Mouse (Mus musculus): Measurements from ENCODE around the gene Omp. TPM values are rescaled to one million over a fixed set of nuclear protein-coding genes. Genes with fewer than 3 reads are reported as not detected.

Gene Omp
- polyA plus RNA-seq, 1 experiment from 2014 or later = 2.1 TPM

DNA sequence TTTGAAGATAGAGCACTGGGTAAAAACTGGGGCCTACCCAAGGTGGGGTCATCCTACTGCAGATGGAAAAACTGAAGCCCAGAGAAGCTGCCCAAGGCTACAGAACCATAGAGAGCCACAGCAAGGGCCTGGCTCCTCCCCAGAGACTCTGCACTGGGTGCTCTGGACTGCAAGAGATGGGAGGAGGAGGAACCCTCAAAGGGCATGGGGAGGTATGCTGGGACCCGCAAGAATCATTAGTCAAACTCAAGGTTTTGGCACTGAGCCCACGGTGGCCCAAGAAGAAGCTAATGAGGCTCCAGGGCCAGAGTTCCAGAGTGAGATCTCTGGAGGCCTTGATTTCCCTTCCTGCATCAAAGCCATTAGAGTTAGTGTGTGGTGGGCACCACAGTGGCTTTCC, 7.3 kb downstream of the Omp start:
- Histone ChIP-seq H3K9ac (ENCODE audit: low read length) (no peak overlapping the region), H3K36me3 (ENCODE audit: control insufficient read depth, insufficient read depth, low read length) (no peaks in the 10 kb centered on the region), H3K9me3 (replicated peaks; ENCODE audit: control insufficient read depth, low read length) (no peaks in the 10 kb centered on the region), H3K4me3 (replicated peaks; ENCODE audit: low read length) (no peak overlapping the region), H3K27ac (ENCODE audit: low read length) (no peak overlapping the region), H3K27me3 (ENCODE audit: control insufficient read depth, insufficient read depth, low read length) (no peaks in the 10 kb centered on the region), H3K4me2 (ENCODE audit: low read depth, low read length) (no peak overlapping the region), H3K4me1 (ENCODE audit: control insufficient read depth, insufficient read depth, low read length) (peaks cover 9% of the 10 kb centered on the region)
- ATAC-seq (ENCODE audit: insufficient read depth, low FRiP score) = 0 out of 2 replicates have a peak, but pooled peaks have one; percentile 12
- 36% methylated on average over 2 of the region's 2 CpGs for WGBS

DNA sequence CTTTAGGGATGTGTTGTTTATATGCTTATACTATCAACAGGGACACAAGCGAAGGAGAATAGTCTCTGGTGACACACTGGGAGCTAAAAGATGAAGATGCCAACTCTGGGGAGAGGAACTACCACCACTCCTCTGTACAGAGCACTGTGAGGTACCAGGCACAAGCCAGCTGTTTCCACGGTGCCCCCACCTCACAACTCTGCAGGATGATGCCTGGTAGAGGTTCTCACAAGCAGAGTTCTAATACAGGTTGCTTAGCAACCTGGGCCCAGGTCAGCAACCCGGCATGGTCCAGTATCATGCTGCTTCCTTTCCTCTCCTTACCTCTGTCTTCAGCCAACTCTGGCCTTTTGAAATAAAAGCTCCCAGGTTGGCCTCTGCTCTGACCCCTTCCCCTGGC, 7.7 kb downstream of the Omp start:
- H3K4me3 ChIP-seq (replicated peaks; ENCODE audit: low read length) = no peak overlapping the region

DNA sequence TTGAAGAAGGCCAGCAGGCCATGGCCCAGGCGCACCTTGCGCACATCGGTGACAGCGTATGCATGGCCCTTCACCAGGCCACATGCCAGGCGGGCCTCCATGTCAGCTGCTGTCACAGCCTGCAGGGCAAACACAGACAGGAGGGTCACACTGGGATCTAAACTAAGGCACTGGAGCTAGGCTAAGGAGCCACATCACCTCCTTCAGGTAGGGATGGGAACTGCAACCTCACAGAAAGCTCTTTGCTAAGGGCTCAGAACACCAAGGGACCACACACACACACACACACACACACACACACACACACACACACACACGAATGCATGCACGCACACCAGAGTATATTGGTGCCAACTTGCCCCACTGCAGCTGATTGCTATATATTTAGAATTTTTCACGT, 13.6 kb downstream of the Omp start:
- H3K4me3 ChIP-seq (replicated peaks; ENCODE audit: low read length) = no peak overlapping the region
- no peak overlapping the region for H3K4me2 ChIP-seq (ENCODE audit: low read depth, low read length)
- no peaks in the 10 kb centered on the region for H3K4me1 ChIP-seq (ENCODE audit: control insufficient read depth, insufficient read depth, low read length)
- no peaks in the 10 kb centered on the region for H3K36me3 ChIP-seq (ENCODE audit: control insufficient read depth, insufficient read depth, low read length)
- H3K27me3 ChIP-seq (ENCODE audit: control insufficient read depth, insufficient read depth, low read length) = no peaks in the 10 kb centered on the region
- 89% methylated on average over 8 of the region's 8 CpGs for WGBS
- H3K9ac ChIP-seq (ENCODE audit: low read length) = no peak overlapping the region
- no peak overlapping the region for H3K27ac ChIP-seq (ENCODE audit: low read length)
- no peak for ATAC-seq (ENCODE audit: insufficient read depth, low FRiP score)
- H3K9me3 ChIP-seq (replicated peaks; ENCODE audit: control insufficient read depth, low read length) = no peaks in the 10 kb centered on the region

More for the DNA sequence above, 7.7 kb downstream of the Omp start:
- Histone ChIP-seq H3K27ac (ENCODE audit: low read length) (no peak overlapping the region), H3K4me2 (ENCODE audit: low read depth, low read length) (no peak overlapping the region), H3K9me3 (replicated peaks; ENCODE audit: control insufficient read depth, low read length) (no peaks in the 10 kb centered on the region), H3K36me3 (ENCODE audit: control insufficient read depth, insufficient read depth, low read length) (no peaks in the 10 kb centered on the region), H3K4me1 (ENCODE audit: control insufficient read depth, insufficient read depth, low read length) (peaks cover 9% of the 10 kb centered on the region), H3K9ac (ENCODE audit: low read length) (no peak overlapping the region), H3K27me3 (ENCODE audit: control insufficient read depth, insufficient read depth, low read length) (no peaks in the 10 kb centered on the region)
- WGBS = 56% methylated on average over 3 of the region's 3 CpGs
- no peak; the same call in 1 of the 2 replicates for ATAC-seq (ENCODE audit: insufficient read depth, low FRiP score)

DNA sequence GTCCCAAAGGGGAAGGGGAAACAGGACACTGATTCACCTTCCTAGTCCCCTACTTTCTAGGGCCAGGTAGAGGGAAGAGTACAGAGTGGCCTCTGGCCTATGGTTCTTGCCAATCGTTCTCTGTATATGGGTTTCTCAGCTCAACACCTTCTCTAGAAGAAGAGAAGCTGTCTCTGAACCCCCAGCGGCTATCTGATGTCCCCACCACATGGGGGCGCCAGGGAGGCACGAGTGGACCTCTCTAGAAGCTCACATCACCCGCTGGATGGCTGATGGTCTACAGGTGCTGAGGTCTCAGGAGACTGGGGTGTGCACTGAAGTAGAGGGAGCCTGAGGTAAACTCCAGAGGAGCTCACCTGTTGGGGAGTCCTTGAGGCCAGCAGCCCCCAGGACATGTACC, 19.8 kb downstream of the Omp start:
- 35% methylated on average over 5 of the region's 5 CpGs for WGBS
- no peaks in the 10 kb centered on the region for H3K36me3 ChIP-seq (ENCODE audit: control insufficient read depth, insufficient read depth, low read length)

DNA sequence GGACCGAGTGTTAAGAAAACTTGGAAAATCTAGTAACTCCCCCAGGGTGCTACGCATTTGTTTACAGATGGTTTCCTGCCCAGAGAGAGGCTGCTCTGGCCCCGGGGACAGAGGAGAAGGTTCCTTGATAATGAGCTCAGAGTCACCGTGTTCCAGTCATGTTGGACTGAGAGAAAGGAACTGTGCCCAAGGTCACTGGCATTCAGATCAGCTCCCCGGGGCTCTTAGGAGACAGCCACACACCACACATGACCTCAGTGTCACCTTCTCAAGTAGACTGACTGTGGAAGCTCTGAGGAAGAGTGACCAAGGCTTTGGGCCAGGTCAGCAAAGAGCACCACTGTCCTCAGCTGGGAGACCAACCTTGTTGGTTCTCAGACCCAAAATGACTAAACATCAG, 20.6 kb downstream of the Omp start:
- Histone ChIP-seq H3K27ac (ENCODE audit: low read length) (no peak overlapping the region), H3K36me3 (ENCODE audit: control insufficient read depth, insufficient read depth, low read length) (no peaks in the 10 kb centered on the region), H3K9ac (ENCODE audit: low read length) (no peak overlapping the region), H3K27me3 (ENCODE audit: control insufficient read depth, insufficient read depth, low read length) (no peaks in the 10 kb centered on the region), H3K4me2 (ENCODE audit: low read depth, low read length) (no peak overlapping the region), H3K9me3 (replicated peaks; ENCODE audit: control insufficient read depth, low read length) (no peaks in the 10 kb centered on the region), H3K4me1 (ENCODE audit: control insufficient read depth, insufficient read depth, low read length) (0 out of 2 replicates have a peak, but pooled peaks cover 2% of the 10 kb centered on the region), H3K4me3 (replicated peaks; ENCODE audit: low read length) (no peak overlapping the region)
- no peak for ATAC-seq (ENCODE audit: insufficient read depth, low FRiP score)
- 38% methylated on average over 5 of the region's 5 CpGs for WGBS

More for the DNA sequence above, 19.8 kb downstream of the Omp start:
- Histone ChIP-seq H3K9me3 (replicated peaks; ENCODE audit: control insufficient read depth, low read length) (no peaks in the 10 kb centered on the region), H3K9ac (ENCODE audit: low read length) (no peak overlapping the region), H3K4me3 (replicated peaks; ENCODE audit: low read length) (no peak overlapping the region), H3K4me2 (ENCODE audit: low read depth, low read length) (no peak overlapping the region), H3K27ac (ENCODE audit: low read length) (no peak overlapping the region), H3K27me3 (ENCODE audit: control insufficient read depth, insufficient read depth, low read length) (no peaks in the 10 kb centered on the region), H3K4me1 (ENCODE audit: control insufficient read depth, insufficient read depth, low read length) (0 out of 2 replicates have a peak, but pooled peaks cover 1% of the 10 kb centered on the region)
- ATAC-seq (ENCODE audit: insufficient read depth, low FRiP score) = no peak

DNA sequence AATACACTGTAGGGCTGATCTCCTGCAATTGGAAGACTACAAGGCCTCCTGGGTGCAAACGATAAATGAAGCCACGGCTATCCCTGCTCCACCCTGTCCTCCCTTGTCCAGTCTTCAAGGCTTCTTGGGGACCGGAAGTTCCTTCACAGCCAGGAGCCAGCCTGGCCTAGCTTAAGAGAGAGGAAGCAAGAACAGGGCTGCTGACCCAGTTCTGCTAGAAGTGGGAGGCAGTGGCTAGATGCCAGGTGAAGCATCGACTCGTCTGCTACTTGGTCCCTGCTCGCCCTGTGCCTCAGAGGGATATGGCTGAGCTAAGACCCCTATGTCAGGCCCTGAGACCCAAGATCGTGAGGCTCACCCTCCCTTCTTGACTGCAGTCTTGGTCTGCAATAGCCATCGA, 23.6 kb downstream of the Omp start:
- H3K9ac ChIP-seq (ENCODE audit: low read length) = no peak overlapping the region
- WGBS = 68% methylated on average over 8 of the region's 8 CpGs
- H3K9me3 ChIP-seq (replicated peaks; ENCODE audit: control insufficient read depth, low read length) = no peaks in the 10 kb centered on the region
- H3K4me1 ChIP-seq (ENCODE audit: control insufficient read depth, insufficient read depth, low read length) = 0 out of 2 replicates have a peak, but pooled peaks cover 8% of the 10 kb centered on the region
- H3K36me3 ChIP-seq (ENCODE audit: control insufficient read depth, insufficient read depth, low read length) = no peaks in the 10 kb centered on the region
- ATAC-seq (ENCODE audit: insufficient read depth, low FRiP score) = no peak
- H3K27ac ChIP-seq (ENCODE audit: low read length) = no peak overlapping the region
- no peaks in the 10 kb centered on the region for H3K27me3 ChIP-seq (ENCODE audit: control insufficient read depth, insufficient read depth, low read length)
- no peak overlapping the region for H3K4me2 ChIP-seq (ENCODE audit: low read depth, low read length)
- H3K4me3 ChIP-seq (replicated peaks; ENCODE audit: low read length) = no peak overlapping the region

DNA sequence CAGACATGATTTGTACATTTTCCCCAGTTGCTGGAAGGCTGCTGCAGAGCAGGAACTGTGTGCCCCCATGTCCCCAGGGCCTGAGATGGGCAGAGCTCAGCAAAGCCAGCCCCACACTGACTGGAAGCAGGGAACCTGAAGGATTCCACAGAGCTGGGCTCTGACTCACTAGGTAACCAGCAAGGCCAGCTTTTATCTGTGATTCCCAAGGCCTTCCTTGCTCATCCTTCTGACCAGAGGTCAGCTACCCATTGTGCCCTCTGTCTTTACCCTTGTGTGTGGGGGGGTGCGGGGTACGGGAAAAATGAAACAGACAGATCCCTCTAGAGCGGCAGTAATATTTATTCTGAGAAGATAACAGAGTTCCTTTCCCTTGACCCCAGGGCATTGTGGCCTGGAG, 24.1 kb downstream of the Omp start:
- H3K27ac ChIP-seq (ENCODE audit: low read length) = 0 out of 2 replicates have a peak overlapping the region, but pooled peaks have one; percentile 20
- H3K36me3 ChIP-seq (ENCODE audit: control insufficient read depth, insufficient read depth, low read length) = no peaks in the 10 kb centered on the region
- no peak overlapping the region for H3K4me3 ChIP-seq (replicated peaks; ENCODE audit: low read length)
- H3K9ac ChIP-seq (ENCODE audit: low read length) = peak overlapping the region; percentile 63; the same call in 1 of the 2 replicates
- 0 out of 2 replicates have a peak, but pooled peaks cover 8% of the 10 kb centered on the region for H3K4me1 ChIP-seq (ENCODE audit: control insufficient read depth, insufficient read depth, low read length)
- 50% methylated on average over 3 of the region's 3 CpGs for WGBS
- H3K27me3 ChIP-seq (ENCODE audit: control insufficient read depth, insufficient read depth, low read length) = no peaks in the 10 kb centered on the region
- H3K4me2 ChIP-seq (ENCODE audit: low read depth, low read length) = no peak overlapping the region
- H3K9me3 ChIP-seq (replicated peaks; ENCODE audit: control insufficient read depth, low read length) = no peaks in the 10 kb centered on the region
- no peak for ATAC-seq (ENCODE audit: insufficient read depth, low FRiP score)

DNA sequence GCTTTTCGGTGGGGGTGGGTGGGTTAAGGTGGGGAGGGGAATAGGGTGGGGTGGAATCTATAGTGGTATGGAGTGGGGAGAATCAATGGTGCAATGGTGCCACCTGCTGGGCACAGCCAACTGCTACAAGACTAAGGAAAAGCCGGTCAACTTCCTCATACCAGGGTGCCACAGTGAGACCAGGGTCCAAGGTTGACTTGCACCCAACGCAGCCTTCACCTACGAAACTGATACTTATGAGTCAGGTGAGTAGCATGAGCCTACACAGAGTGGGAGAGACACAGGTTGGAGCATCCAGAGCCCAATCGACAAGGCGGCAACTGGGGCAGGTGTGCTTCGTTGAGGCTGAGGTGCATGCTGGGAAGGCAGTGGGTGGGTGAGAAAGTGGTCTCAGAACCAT, 25.0 kb downstream of the Omp start:
- peak; percentile 63 for ATAC-seq (ENCODE audit: insufficient read depth, low FRiP score)
- Histone ChIP-seq H3K9me3 (replicated peaks; ENCODE audit: control insufficient read depth, low read length) (no peaks in the 10 kb centered on the region), H3K27ac (ENCODE audit: low read length) (no peak overlapping the region), H3K9ac (ENCODE audit: low read length) (peak overlapping the region; percentile 63), H3K36me3 (ENCODE audit: control insufficient read depth, insufficient read depth, low read length) (no peaks in the 10 kb centered on the region), H3K27me3 (ENCODE audit: control insufficient read depth, insufficient read depth, low read length) (no peaks in the 10 kb centered on the region), H3K4me2 (ENCODE audit: low read depth, low read length) (peak overlapping the region; percentile 61), H3K4me3 (replicated peaks; ENCODE audit: low read length) (peak overlapping the region; percentile 36), H3K4me1 (ENCODE audit: control insufficient read depth, insufficient read depth, low read length) (0 out of 2 replicates have a peak, but pooled peaks cover 8% of the 10 kb centered on the region)
- 7% methylated on average over 7 of the region's 7 CpGs for WGBS

DNA sequence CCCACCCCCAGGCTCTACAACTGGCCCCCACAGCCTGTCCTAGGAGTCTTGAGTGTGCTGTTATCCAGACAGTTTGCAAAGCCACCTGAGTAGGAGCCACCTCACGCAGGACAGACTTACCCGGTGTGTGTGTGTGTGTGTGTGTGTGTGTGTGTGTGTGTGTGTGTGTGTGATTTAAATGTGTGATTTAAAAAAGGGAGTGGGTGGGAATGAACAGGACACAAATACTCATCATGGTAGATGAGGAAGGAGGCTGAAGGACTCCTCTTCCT, 25.4 kb downstream of the Omp start:
- ATAC-seq (ENCODE audit: insufficient read depth, low FRiP score) = 0 out of 2 replicates have a peak, but pooled peaks have one; percentile 6
- Histone ChIP-seq H3K9ac (ENCODE audit: low read length) (no peak overlapping the region), H3K36me3 (ENCODE audit: control insufficient read depth, insufficient read depth, low read length) (no peaks in the 10 kb centered on the region), H3K4me1 (ENCODE audit: control insufficient read depth, insufficient read depth, low read length) (0 out of 2 replicates have a peak, but pooled peaks cover 8% of the 10 kb centered on the region), H3K4me3 (replicated peaks; ENCODE audit: low read length) (no peak overlapping the region), H3K27me3 (ENCODE audit: control insufficient read depth, insufficient read depth, low read length) (no peaks in the 10 kb centered on the region), H3K4me2 (ENCODE audit: low read depth, low read length) (peak overlapping the region; percentile 61; the same call in 1 of the 2 replicates), H3K9me3 (replicated peaks; ENCODE audit: control insufficient read depth, low read length) (no peaks in the 10 kb centered on the region), H3K27ac (ENCODE audit: low read length) (no peak overlapping the region)
- WGBS = 69% methylated on average over 2 of the region's 2 CpGs

Measured in stomach, embryonic 16.5 days (tissue).